Mouse (Mus musculus) hindbrain, embryonic 11.5 days (tissue): Measurements from ENCODE around the gene Gm7861. TPM values are rescaled to one million over a fixed set of nuclear protein-coding genes. Genes with fewer than 3 reads are reported as not detected.
"Not testable (repeated sequence)": the region's sequence is repeated elsewhere in the genome, so short reads cannot be mapped to it uniquely, and the experiment has no call there.

Experiments
- ATAC-seq: fragments of 200-750 bp; cut with Nextera tagmentation; 2 replicates; pipeline ENCODE4 v1.8.0; 2017; ENCODE audit warnings: mild to moderate bottlenecking, moderate TSS enrichment, moderate library complexity; ENCODE audit not compliant: low FRiP score
- DNase-seq: peaks from one replicate; pipeline ENCODE4 v3.0.0-alpha.2; 2015; ENCODE audit warnings: low spot score
- H3K27ac ChIP-seq: fragments of 300-500 bp; sonication (generic); 2 replicates; pipeline ENCODE4 v1.5.1; 2014; ENCODE audit warnings: mild to moderate bottlenecking, low read depth, low read length
- H3K27me3 ChIP-seq: fragments of 300-500 bp; sonication (generic); 2 replicates; pipeline ENCODE4 v1.6.1; 2014; ENCODE audit warnings: mild to moderate bottlenecking, low read length, moderate library complexity, mixed read lengths; ENCODE audit not compliant: control insufficient read depth, insufficient read depth
- H3K36me3 ChIP-seq: fragments of 300-500 bp; sonication (generic); 2 replicates; pipeline ENCODE4 v1.6.1; 2014; ENCODE audit warnings: mild to moderate bottlenecking, low read length, moderate library complexity, mixed read lengths; ENCODE audit not compliant: control insufficient read depth, insufficient read depth
- H3K4me1 ChIP-seq: fragments of 300-500 bp; sonication (generic); replicated peaks from 2 replicates; pipeline ENCODE4 v1.6.1; 2014; ENCODE audit warnings: low read length, mixed read lengths; ENCODE audit not compliant: control insufficient read depth, insufficient read depth
- H3K4me2 ChIP-seq: fragments of 300-500 bp; sonication (generic); replicated peaks from 2 replicates; pipeline ENCODE4 v1.6.1; 2014; ENCODE audit warnings: mild to moderate bottlenecking, low read depth, low read length
- H3K4me3 ChIP-seq: fragments of 300-500 bp; sonication (generic); 2 replicates; pipeline ENCODE4 v1.5.1; 2014; ENCODE audit warnings: low read depth, low read length
- H3K9ac ChIP-seq: fragments of 300-500 bp; sonication (generic); 2 replicates; pipeline ENCODE4 v1.6.1; 2014; ENCODE audit warnings: low read depth, low read length
- H3K9me3 ChIP-seq: fragments of 300-500 bp; sonication (generic); 2 replicates; pipeline ENCODE4 v1.6.1; 2016; ENCODE audit warnings: low read length; ENCODE audit not compliant: control insufficient read depth
- WGBS: fragments of 180-500 bp; shearing (Covaris S2); extraction: QIAGEN DNeasy Blood & Tissue Kit; methylation state at CpG from one replicate; pipeline ENCODE4 v1.1.7; 2014; 5-methylcytosine and 5-hydroxymethylcytosine counted together
- polyA plus RNA-seq: library from polyadenylated mRNA; unstranded; fragments of >200 nt; fragmentation: Nextera tagmentation; extraction: Ambion mirVana; gene quantifications from 2 replicates; pipeline ENCODE4 v1.2.1, GENCODE M21; 2014

The Gm7861 gene
- not detected in 2 replicates for polyA plus RNA-seq

DNA sequence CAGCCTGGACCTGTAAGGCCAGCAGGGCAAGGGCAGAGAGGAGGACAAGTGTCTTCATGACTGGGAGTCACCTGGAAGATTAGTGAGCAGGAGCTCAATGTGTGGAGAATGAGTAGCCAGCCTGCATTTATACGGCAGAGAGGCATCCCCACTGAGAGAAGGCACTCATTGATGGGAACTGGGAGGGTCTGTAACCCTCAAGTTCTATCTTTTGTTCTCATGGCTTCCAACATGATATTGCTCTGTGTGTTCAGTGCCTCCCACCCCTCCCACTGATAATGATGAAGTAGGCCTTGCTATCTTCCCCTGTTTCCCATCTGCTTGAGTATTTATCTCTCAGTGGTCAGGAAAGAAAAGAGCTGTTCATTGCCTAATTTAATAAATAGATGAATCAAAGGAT, at the start of gene Gm7861:
Gene Gm7861, minus strand, starts transcription at position 101 of the 400 bp plus-strand sequence.
- not testable (repeated sequence) for H3K9ac ChIP-seq, ATAC-seq, H3K27ac ChIP-seq, H3K9me3 ChIP-seq, H3K4me1 ChIP-seq, H3K4me3 ChIP-seq, H3K4me2 ChIP-seq, DNase-seq, H3K36me3 ChIP-seq, H3K27me3 ChIP-seq
- WGBS = no CpG with 5 or more reads among the region's 1 CpGs

DNA sequence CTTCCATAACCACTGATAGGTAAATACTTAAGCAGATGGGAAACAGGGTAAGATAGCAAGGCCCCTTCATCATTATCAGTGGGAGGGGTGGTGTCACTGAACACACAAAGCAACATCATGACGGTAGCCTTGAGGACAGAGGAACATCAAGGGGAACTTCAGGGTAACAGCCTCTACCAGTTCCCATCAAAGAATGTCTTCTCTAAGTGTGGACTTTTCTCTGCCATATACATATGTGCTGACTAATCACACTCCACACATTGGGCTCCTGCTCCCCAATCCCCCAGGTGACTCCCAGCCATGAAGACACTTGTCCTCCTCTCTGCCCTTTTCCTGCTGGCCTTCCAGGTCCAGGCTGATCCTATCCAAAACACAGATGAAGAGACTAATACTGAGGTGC, 23.6 kb upstream of the Gm7861 start, which contains the start of gene Defa26:
Gene Defa26, plus strand, starts transcription at position 301 of the 400 bp plus-strand sequence.
- H3K9ac ChIP-seq, H3K9me3 ChIP-seq, ATAC-seq, H3K36me3 ChIP-seq, H3K27ac ChIP-seq, DNase-seq, H3K27me3 ChIP-seq, H3K4me1 ChIP-seq, H3K4me2 ChIP-seq, H3K4me3 ChIP-seq: not testable (repeated sequence)
- WGBS = no CpG with 5 or more reads among the region's 1 CpGs

DNA sequence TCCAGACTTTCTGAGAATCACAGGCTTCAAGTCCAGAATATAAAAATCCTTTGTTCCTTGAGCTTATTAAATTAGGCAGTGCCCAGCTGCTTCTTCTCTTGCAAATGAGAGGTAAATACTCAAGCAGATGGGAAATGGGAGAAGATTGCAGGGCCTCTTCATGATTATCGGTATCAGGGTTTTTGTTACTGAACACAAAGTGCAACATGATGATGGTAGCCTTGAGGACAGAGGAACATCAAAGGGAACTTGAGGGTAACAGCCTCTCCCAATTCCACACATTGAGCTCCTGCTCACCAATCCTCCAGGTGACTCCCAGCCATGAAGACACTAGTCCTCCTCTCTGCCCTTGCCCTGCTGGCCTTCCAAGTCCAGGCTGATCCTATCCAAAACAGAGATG, 11.6 kb downstream of the Gm7861 start, which contains the start of gene Defa28:
Gene Defa28, plus strand, starts transcription at position 301 of the 400 bp plus-strand sequence.
- not testable (repeated sequence) for DNase-seq, H3K9ac ChIP-seq, H3K9me3 ChIP-seq, H3K4me1 ChIP-seq, H3K27ac ChIP-seq, H3K4me2 ChIP-seq, ATAC-seq, H3K36me3 ChIP-seq, H3K4me3 ChIP-seq, H3K27me3 ChIP-seq
- no CpG with 5 or more reads among the region's 1 CpGs for WGBS

DNA sequence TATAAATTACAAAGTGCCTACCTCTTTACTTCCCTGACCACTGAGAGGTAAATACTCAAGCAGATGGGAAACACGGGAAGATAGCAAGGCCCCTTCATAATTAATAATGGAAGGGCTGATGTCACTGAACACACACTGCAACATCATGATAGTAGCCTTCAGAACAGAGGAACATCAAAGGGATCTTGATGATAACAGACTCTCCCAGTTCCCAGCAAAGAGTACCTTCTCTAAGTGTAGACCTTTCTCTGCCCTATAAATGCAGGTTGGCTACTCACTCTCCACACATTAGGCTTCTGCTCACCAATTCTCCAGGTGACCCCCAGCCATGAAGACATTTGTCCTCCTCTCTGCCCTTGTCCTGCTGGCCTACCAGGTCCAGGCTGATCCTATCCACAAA, 29.2 kb downstream of the Gm7861 start, which contains the start of gene Defa37:
Gene Defa37, plus strand, starts transcription at position 301 of the 400 bp plus-strand sequence.
- not testable (repeated sequence) for H3K27me3 ChIP-seq, H3K9ac ChIP-seq, H3K4me2 ChIP-seq, H3K36me3 ChIP-seq, H3K4me3 ChIP-seq, DNase-seq, ATAC-seq, H3K27ac ChIP-seq, H3K4me1 ChIP-seq, H3K9me3 ChIP-seq
- WGBS = no CpG with 5 or more reads among the region's 1 CpGs

Other genes with a start within 250 kb of the Gm7861 start
- gene Defa2, start 216.0 kb downstream of the Gm7861 start, polyA plus RNA-seq = not detected in 2 replicates
- not detected in 2 replicates for gene Defa33, start 202.7 kb downstream of the Gm7861 start, polyA plus RNA-seq
- not detected in 2 replicates for gene Defa36, start 167.1 kb downstream of the Gm7861 start, polyA plus RNA-seq
- not detected in 2 replicates for gene Gm7849, start 137.9 kb downstream of the Gm7861 start, polyA plus RNA-seq
- not detected in 2 replicates for gene Defa20, start 85.2 kb downstream of the Gm7861 start, polyA plus RNA-seq
- gene Defa32, start 65.5 kb downstream of the Gm7861 start, polyA plus RNA-seq = not detected in 2 replicates
- not detected in 2 replicates for gene Defa37, start 29.1 kb downstream of the Gm7861 start, polyA plus RNA-seq
- not detected in 2 replicates for gene Defa28, start 11.5 kb downstream of the Gm7861 start, polyA plus RNA-seq
- gene Defa26, start 23.7 kb upstream of the Gm7861 start, polyA plus RNA-seq = not detected in 2 replicates
- not detected in 2 replicates for gene Defa17, start 61.3 kb upstream of the Gm7861 start, polyA plus RNA-seq
- not detected in 2 replicates for gene Defa34, start 71.3 kb upstream of the Gm7861 start, polyA plus RNA-seq
- gene AY761184, start 109.1 kb upstream of the Gm7861 start, polyA plus RNA-seq = not detected in 2 replicates
- gene Defa24, start 140.0 kb upstream of the Gm7861 start, polyA plus RNA-seq = not detected in 2 replicates
- not detected in 2 replicates for gene Defb50, start 229.0 kb upstream of the Gm7861 start, polyA plus RNA-seq
- 0.67 TPM in 1 of 2 replicates, not detected in the other for gene Defb2, start 245.4 kb upstream of the Gm7861 start, polyA plus RNA-seq